Mouse (Mus musculus) CD4-positive, CD25-positive, alpha-beta regulatory T cell, adult 9 weeks (primary cell): ENCODE data around the gene Accsl. TPM values are rescaled to one million over a fixed set of nuclear protein-coding genes. Genes with fewer than 3 reads are reported as not detected.

Experiments
- polyA plus RNA-seq: library from polyadenylated mRNA; unstranded; fragments of 100-300 nt; shearing (Covaris generic); gene quantifications from one replicate; pipeline ENCODE4 v1.2.1, GENCODE M21; 2017

Accsl gene
- polyA plus RNA-seq = not detected

DNA sequence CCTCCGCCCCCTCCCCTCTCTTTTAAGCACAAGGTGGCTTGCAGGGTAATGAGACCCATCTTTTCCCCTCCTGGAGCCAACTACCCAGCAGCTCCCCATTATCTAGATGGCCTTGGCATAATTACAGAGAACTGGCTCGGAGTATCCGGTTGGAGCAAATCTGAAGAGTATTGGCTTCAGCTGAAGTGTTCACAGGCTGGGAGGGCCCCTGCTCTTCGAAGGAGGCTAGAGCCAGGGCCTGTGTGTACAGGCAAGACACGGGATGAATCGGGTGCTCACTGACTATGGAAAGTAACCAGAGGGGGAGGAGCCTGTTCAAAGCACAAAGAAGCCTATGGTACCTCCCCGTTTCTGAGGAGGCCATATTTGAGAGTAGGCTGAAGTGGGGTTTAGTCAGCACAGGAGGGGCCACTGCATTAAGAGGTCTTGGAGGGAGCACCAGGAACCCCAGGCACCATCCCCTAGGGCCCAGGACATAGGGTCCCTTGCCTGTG lies at the start of gene Accsl:
TSS of gene Accsl (minus strand) at position 51 of the 494 bp plus-strand sequence.

DNA sequence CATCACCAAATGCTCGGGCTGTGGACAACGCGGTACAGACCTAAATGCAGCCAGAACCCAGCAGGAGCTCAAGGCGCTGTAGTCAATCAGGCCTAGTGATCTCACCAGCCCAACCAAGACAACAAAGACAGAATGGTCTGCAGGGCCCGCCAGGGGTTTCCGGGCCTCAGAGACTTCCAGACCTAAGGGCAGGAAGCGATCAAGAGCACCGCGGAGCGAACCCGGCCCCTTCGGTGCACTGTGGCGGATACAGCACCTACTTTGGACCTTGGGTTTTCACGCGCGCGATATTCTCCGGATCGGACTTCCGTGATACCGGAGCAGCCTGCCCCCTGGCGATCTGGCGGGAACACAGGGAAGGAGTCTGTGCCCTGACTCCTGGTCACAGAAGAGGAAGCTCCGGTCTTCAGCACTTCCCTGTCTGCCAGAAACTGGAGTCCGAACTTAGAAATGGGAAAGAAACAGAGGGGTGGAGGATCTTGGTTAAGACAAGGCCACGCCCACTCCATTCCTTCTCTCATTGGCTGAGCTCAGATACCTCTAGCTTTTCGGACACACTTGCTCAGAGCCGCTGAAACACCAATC lies 19.4 kb downstream of the Accsl start, which contains the start of gene Accs:
TSS of gene Accs (minus strand) at position 439 of the 585 bp plus-strand sequence.

GRCm38 (mm10) chr2:93822045-93822749 lies 46.8 kb downstream of the Accsl start, which contains the start of gene Ext2:
TSS of gene Ext2 (minus strand) at chr2:93822568.

Other genes with a start within 250 kb of the Accsl start
- gene Alx4, start 226.8 kb downstream of the Accsl start, polyA plus RNA-seq = not detected
- 24.0 TPM for gene Ext2, start 46.6 kb downstream of the Accsl start, polyA plus RNA-seq
- gene Accs, start 19.2 kb downstream of the Accsl start, polyA plus RNA-seq = 14.7 TPM
- gene Gm13889, start 88.0 kb upstream of the Accsl start, polyA plus RNA-seq = not detected
- not detected for gene Gm27027, start 127.2 kb upstream of the Accsl start, polyA plus RNA-seq
- gene Alkbh3, start 141.7 kb upstream of the Accsl start, polyA plus RNA-seq = 90.9 TPM